Mouse (Mus musculus) testis, adult 10 weeks (tissue): ENCODE measurements around the gene Gdap1l1. TPM values are rescaled to one million over a fixed set of nuclear protein-coding genes. Genes with fewer than 3 reads are reported as not detected.

Source experiments
- polyA plus RNA-seq: library from polyadenylated mRNA; stranded (reverse); fragments of 350-450 nt; fragmentation: Illumina TruSeq; extraction: RNeasy Lipid Tissue Mini Kit (QIAGEN cat#74804); gene quantifications from one replicate; pipeline ENCODE4 v1.2.3, GENCODE M21; 2014; ENCODE audit warnings: low read depth, low replicate concordance

The Gdap1l1 gene
- polyA plus RNA-seq, result not detected

DNA sequence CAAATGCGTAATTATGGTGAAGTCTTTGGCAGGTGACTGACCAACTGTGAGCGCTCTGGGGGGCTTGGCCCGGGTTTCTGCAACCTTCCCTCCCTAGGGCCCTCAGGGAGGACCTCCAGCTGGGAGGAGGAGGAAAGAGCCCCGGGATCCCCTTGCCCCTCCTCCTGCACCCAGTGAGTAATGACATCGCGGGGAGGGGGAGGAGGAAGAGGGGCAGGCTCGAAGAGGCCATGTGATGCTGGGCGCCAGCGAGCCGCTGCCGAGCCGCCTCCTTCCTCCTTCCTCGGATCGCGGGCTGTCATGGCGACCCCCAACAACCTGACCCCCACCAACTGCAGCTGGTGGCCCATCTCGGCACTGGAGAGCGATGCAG lies at the start of gene Gdap1l1:
Gdap1l1 (plus strand) TSS at position 231 of the 373 bp plus-strand sequence.

DNA sequence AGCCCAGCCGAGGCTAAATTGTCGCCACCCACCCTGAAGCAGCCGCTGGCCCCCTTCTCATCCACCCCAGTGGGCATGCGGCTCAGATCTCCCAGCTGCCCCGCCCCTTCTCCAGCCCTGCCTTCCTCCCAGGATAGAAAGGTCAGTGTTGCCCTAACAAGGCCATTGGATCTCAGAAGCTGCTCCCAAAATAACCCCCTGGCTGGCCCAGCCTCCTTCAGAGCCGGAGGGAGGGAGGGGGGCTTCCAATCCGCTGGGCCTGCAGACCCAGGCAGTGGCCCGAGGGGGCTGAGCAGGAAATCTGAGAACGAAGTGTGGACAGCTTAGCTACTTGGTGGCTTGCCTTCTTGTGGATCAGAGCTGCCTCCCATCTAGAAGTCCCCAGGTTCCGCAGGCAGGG lies 40.4 kb upstream of the Gdap1l1 start, which contains the start of gene Jph2:
Jph2 (minus strand) TSS at position 89 of the 400 bp plus-strand sequence.

DNA sequence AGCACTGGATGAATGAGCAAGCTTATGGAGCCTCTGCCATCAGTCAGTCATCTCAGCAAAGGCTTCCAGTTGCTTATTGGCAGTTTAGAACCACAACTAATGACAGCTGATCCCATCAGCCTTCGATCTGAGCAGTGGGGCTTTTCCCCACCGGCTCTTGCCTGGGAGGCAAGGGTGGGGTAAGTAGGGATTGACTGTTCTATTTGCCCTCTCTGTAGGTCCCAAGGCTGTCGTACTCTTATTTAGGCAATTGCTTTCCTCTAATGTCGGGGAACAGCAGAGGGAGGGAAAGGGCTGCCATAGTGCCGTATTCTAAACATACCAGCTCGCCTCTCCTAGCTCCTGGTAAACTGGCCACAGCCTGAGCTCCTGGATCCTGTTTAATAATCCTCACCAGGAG lies 13.7 kb upstream of the Gdap1l1 start, which contains the start of gene Oser1:
Oser1 (minus strand) TSS at position 101 of the 400 bp plus-strand sequence.

DNA sequence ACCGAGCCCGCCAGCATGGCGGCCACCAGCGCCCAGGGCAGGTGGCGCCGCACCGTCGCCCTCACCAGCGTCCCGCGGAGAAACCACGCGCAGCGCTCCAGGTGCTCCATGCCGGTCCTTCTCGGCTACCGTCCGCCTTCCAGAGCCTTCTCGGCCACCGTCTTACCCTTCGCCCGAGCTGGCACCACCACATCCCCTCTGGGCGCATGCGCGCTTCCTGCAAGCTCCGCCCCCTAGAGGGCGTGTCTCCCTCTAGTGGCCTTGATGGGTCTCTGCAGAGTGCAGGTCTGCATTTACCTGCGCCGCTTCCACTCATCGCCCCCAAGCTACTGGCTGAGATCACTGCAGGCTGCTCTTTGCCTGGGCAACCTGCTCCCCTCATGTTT lies 34.2 kb downstream of the Gdap1l1 start, which contains the start of gene Fitm2:
Fitm2 (minus strand) TSS at position 164 of the 386 bp plus-strand sequence.

DNA sequence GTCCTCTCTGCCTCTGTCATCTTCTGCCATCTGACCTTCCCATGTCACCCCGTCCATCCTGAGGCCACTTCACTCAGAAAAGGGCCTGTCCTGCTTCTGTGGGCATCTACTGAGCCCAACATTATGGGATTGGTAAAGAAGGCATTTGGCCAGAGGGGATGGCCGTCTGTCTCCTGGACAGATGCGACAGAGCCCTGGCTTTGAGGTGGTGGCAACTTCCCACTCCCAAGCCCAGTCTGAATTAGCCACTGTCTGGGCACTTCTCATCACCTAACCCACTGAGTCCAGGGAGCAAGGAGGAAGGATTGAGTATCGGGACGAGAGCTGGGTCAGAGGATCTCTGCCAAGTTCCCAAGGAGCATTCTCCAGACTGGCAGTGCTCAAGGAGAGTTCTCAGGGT lies 53.7 kb downstream of the Gdap1l1 start, which contains the start of gene R3hdml:
R3hdml (plus strand) TSS at position 301 of the 400 bp plus-strand sequence.

Other genes starting within 250 kb of the Gdap1l1 start
- gene Tox2, start 235.4 kb upstream of the Gdap1l1 start, polyA plus RNA-seq, result 4.4 TPM
- gene Jph2, start 40.5 kb upstream of the Gdap1l1 start, polyA plus RNA-seq, result 0.04 TPM
- gene Oser1, start 13.8 kb upstream of the Gdap1l1 start, polyA plus RNA-seq, result 397 TPM
- gene Fitm2, start 34.2 kb downstream of the Gdap1l1 start, polyA plus RNA-seq, result 3.1 TPM
- gene R3hdml, start 53.8 kb downstream of the Gdap1l1 start, polyA plus RNA-seq, result not detected
- gene Hnf4a, start 68.3 kb downstream of the Gdap1l1 start, polyA plus RNA-seq, result 0.07 TPM
- 6.1 TPM for gene Ttpal, start 163.8 kb downstream of the Gdap1l1 start, polyA plus RNA-seq
- 385 TPM for gene Serinc3, start 206.7 kb downstream of the Gdap1l1 start, polyA plus RNA-seq
- 72.4 TPM for gene Pkig, start 219.9 kb downstream of the Gdap1l1 start, polyA plus RNA-seq